Mouse (Mus musculus) forebrain, embryonic 12.5 days (tissue): ENCODE data around the gene Pcsk4. TPM values are rescaled to one million over a fixed set of nuclear protein-coding genes. Genes with fewer than 3 reads are reported as not detected.

Source experiments
- ATAC-seq: fragments of 200-750 bp; cut with Nextera tagmentation; 2 replicates; pipeline ENCODE4 v1.8.0; 2017; ENCODE audit warnings: moderate TSS enrichment; ENCODE audit not compliant: low FRiP score
- H3K27ac ChIP-seq: fragments of 300-500 bp; sonication (generic); 2 replicates; pipeline ENCODE4 v1.5.1; 2016; ENCODE audit warnings: mild to moderate bottlenecking
- H3K27me3 ChIP-seq: fragments of 300-500 bp; sonication (generic); 2 replicates; pipeline ENCODE4 v1.6.1; 2016; ENCODE audit warnings: mild to moderate bottlenecking
- H3K36me3 ChIP-seq: fragments of 300-500 bp; sonication (generic); replicated peaks from 2 replicates; pipeline ENCODE4 v1.6.1; 2016; ENCODE audit warnings: mild to moderate bottlenecking
- H3K4me1 ChIP-seq: fragments of 300-500 bp; sonication (generic); 2 replicates; pipeline ENCODE4 v1.6.1; 2016
- H3K4me2 ChIP-seq: fragments of 300-500 bp; sonication (generic); 2 replicates; pipeline ENCODE4 v1.6.1; 2016; ENCODE audit warnings: mild to moderate bottlenecking, moderate library complexity
- H3K4me3 ChIP-seq: fragments of 300-500 bp; sonication (generic); replicated peaks from 2 replicates; pipeline ENCODE4 v1.5.1; 2016; ENCODE audit warnings: mild to moderate bottlenecking
- H3K9ac ChIP-seq: fragments of 300-500 bp; sonication (generic); 2 replicates; pipeline ENCODE4 v1.6.1; 2016; ENCODE audit warnings: mild to moderate bottlenecking
- H3K9me3 ChIP-seq: fragments of 300-500 bp; sonication (generic); 2 replicates; pipeline ENCODE4 v1.6.1; 2016
- WGBS: fragments of 180-500 bp; shearing (Covaris S2); methylation state at CpG from one replicate; pipeline ENCODE4 v1.1.7; 2016; 5-methylcytosine and 5-hydroxymethylcytosine counted together
- polyA plus RNA-seq: library from polyadenylated mRNA; unstranded; fragments of >200 nt; fragmentation: Nextera tagmentation; extraction: Ambion mirVana; gene quantifications from 2 replicates; pipeline ENCODE4 v1.2.1, GENCODE M21; 2016

The Pcsk4 gene
- polyA plus RNA-seq = 3.7 and 3.8 TPM in 2 replicates

GRCm38 (mm10) chr10:80329273-80330081 lies at the start of gene Pcsk4, which contains the start of gene Reep6:
Gene Pcsk4 (minus strand): TSS chr10:80329498.
Gene Reep6 (plus strand): TSS chr10:80329953.
- H3K36me3 ChIP-seq = no peaks in the 10 kb centered on the region
- peak within 1 kb of the TSS; percentile 47 for H3K9ac ChIP-seq
- no peak within 1 kb of the TSS for H3K27ac ChIP-seq
- peaks cover 20% of the 10 kb centered on the region for H3K4me1 ChIP-seq
- no peaks in the 10 kb centered on the region for H3K9me3 ChIP-seq
- peak; percentile 96 for ATAC-seq
- H3K27me3 ChIP-seq = peaks cover 40% of the 10 kb centered on the region
- peak within 1 kb of the TSS; percentile 83 for H3K4me2 ChIP-seq
- 5% methylated on average over 36 of the region's 36 CpGs for WGBS
- H3K4me3 ChIP-seq = peak within 1 kb of the TSS; percentile 47

GRCm38 (mm10) chr10:80377716-80378115 lies 48.4 kb upstream of the Pcsk4 start:
- no peak overlapping the region for H3K4me3 ChIP-seq
- H3K9me3 ChIP-seq = no peaks in the 10 kb centered on the region
- WGBS = 48% methylated on average over 10 of the region's 10 CpGs
- peaks cover 2% of the 10 kb centered on the region for H3K27me3 ChIP-seq
- peaks cover 34% of the 10 kb centered on the region for H3K36me3 ChIP-seq
- ATAC-seq = no peak
- no peak overlapping the region for H3K4me2 ChIP-seq
- no peak overlapping the region for H3K27ac ChIP-seq
- no peak overlapping the region for H3K9ac ChIP-seq
- H3K4me1 ChIP-seq = peaks cover 7% of the 10 kb centered on the region; the same call in 1 of the 2 replicates

GRCm38 (mm10) chr10:80376160-80376559 lies 46.9 kb upstream of the Pcsk4 start:
- H3K4me3 ChIP-seq = no peak overlapping the region
- peaks cover 19% of the 10 kb centered on the region for H3K36me3 ChIP-seq
- no peak; the same call in 1 of the 2 replicates for ATAC-seq
- H3K4me2 ChIP-seq = no peak overlapping the region
- peaks cover 17% of the 10 kb centered on the region for H3K4me1 ChIP-seq
- no peak overlapping the region for H3K9ac ChIP-seq
- no peaks in the 10 kb centered on the region for H3K9me3 ChIP-seq
- H3K27ac ChIP-seq = no peak overlapping the region
- peaks cover 9% of the 10 kb centered on the region for H3K27me3 ChIP-seq
- WGBS = 1% methylated on average over 7 of the region's 7 CpGs

GRCm38 (mm10) chr10:80374063-80374462 lies 44.8 kb upstream of the Pcsk4 start:
- H3K27me3 ChIP-seq = peaks cover 12% of the 10 kb centered on the region
- peaks cover 14% of the 10 kb centered on the region for H3K4me1 ChIP-seq
- no peak overlapping the region for H3K27ac ChIP-seq
- H3K4me2 ChIP-seq = no peak overlapping the region
- no peak overlapping the region for H3K9ac ChIP-seq
- ATAC-seq = no peak
- WGBS = 16% methylated on average over 6 of the region's 6 CpGs
- no peaks in the 10 kb centered on the region for H3K9me3 ChIP-seq
- no peak overlapping the region for H3K4me3 ChIP-seq
- H3K36me3 ChIP-seq = 0 out of 2 replicates have a peak, but pooled peaks cover under 1% of the 10 kb centered on the region

GRCm38 (mm10) chr10:80372706-80373105 lies 43.4 kb upstream of the Pcsk4 start:
- H3K9me3 ChIP-seq = 0 out of 2 replicates have a peak, but pooled peaks cover 5% of the 10 kb centered on the region
- no peak overlapping the region for H3K4me2 ChIP-seq
- H3K9ac ChIP-seq = no peak overlapping the region
- H3K27me3 ChIP-seq = peaks cover 16% of the 10 kb centered on the region
- H3K36me3 ChIP-seq = no peaks in the 10 kb centered on the region
- ATAC-seq = no peak
- H3K27ac ChIP-seq = no peak overlapping the region
- WGBS = 81% methylated on average over 6 of the region's 6 CpGs
- H3K4me1 ChIP-seq = peaks cover 14% of the 10 kb centered on the region
- H3K4me3 ChIP-seq = no peak overlapping the region

GRCm38 (mm10) chr10:80371983-80372382 lies 42.7 kb upstream of the Pcsk4 start:
- Histone ChIP-seq H3K27ac (peak overlapping the region; percentile 27; the same call in 1 of the 2 replicates), H3K9ac (peak overlapping the region; percentile 40; the same call in 1 of the 2 replicates), H3K4me2 (peak overlapping the region; percentile 32), H3K36me3 (no peaks in the 10 kb centered on the region), H3K4me3 (peak overlapping the region; percentile 14; the same call in 1 of the 2 replicates), H3K9me3 (0 out of 2 replicates have a peak, but pooled peaks cover 5% of the 10 kb centered on the region), H3K4me1 (peaks cover 14% of the 10 kb centered on the region), H3K27me3 (peaks cover 24% of the 10 kb centered on the region)
- 53% methylated on average over 9 of the region's 9 CpGs for WGBS
- no peak for ATAC-seq

GRCm38 (mm10) chr10:80371411-80371966 lies 42.2 kb upstream of the Pcsk4 start:
- Histone ChIP-seq H3K27ac (peak overlapping the region; percentile 27; the same call in 1 of the 2 replicates), H3K4me1 (peaks cover 14% of the 10 kb centered on the region), H3K9ac (peak overlapping the region; percentile 40; the same call in 1 of the 2 replicates), H3K27me3 (peaks cover 29% of the 10 kb centered on the region), H3K4me3 (peak overlapping the region; percentile 14), H3K9me3 (0 out of 2 replicates have a peak, but pooled peaks cover 5% of the 10 kb centered on the region), H3K36me3 (no peaks in the 10 kb centered on the region), H3K4me2 (peak overlapping the region; percentile 32)
- WGBS = 3% methylated on average over 11 of the region's 12 CpGs
- peak; percentile 78 for ATAC-seq

GRCm38 (mm10) chr10:80369995-80370747 lies 40.9 kb upstream of the Pcsk4 start:
- WGBS = 84% methylated on average over 21 of the region's 21 CpGs
- Histone ChIP-seq H3K27ac (no peak overlapping the region), H3K4me3 (no peak overlapping the region), H3K4me2 (no peak overlapping the region), H3K27me3 (peaks cover 30% of the 10 kb centered on the region), H3K9me3 (0 out of 2 replicates have a peak, but pooled peaks cover 5% of the 10 kb centered on the region), H3K9ac (no peak overlapping the region), H3K4me1 (peaks cover 14% of the 10 kb centered on the region), H3K36me3 (no peaks in the 10 kb centered on the region)
- ATAC-seq = no peak

GRCm38 (mm10) chr10:80368392-80368791 lies 39.1 kb upstream of the Pcsk4 start:
- 92% methylated on average over 6 of the region's 6 CpGs for WGBS
- Histone ChIP-seq H3K36me3 (no peaks in the 10 kb centered on the region), H3K4me1 (peaks cover 21% of the 10 kb centered on the region), H3K4me3 (no peak overlapping the region), H3K27me3 (peaks cover 47% of the 10 kb centered on the region), H3K27ac (no peak overlapping the region), H3K9ac (no peak overlapping the region; the same call in 1 of the 2 replicates), H3K4me2 (no peak overlapping the region), H3K9me3 (0 out of 2 replicates have a peak, but pooled peaks cover 5% of the 10 kb centered on the region)
- ATAC-seq = no peak

- no peak overlapping the region for H3K4me3 ChIP-seq
- peaks cover 49% of the 10 kb centered on the region for H3K27me3 ChIP-seq
- H3K9me3 ChIP-seq = 0 out of 2 replicates have a peak, but pooled peaks cover 5% of the 10 kb centered on the region
- H3K36me3 ChIP-seq = no peaks in the 10 kb centered on the region
- ATAC-seq = no peak
- H3K27ac ChIP-seq = no peak overlapping the region
- 64% methylated on average over 5 of the region's 5 CpGs for WGBS
- H3K4me1 ChIP-seq = peaks cover 21% of the 10 kb centered on the region
- no peak overlapping the region for H3K9ac ChIP-seq
- H3K4me2 ChIP-seq = no peak overlapping the region
These were observed 38.7 kb upstream of the Pcsk4 start for GRCm38 (mm10) chr10:80367954-80368353.

- no peak for ATAC-seq
- WGBS = 70% methylated on average over 6 of the region's 6 CpGs
These were observed 36.4 kb upstream of the Pcsk4 start for GRCm38 (mm10) chr10:80365736-80366135.

More at GRCm38 (mm10) chr10:80365736-80366135, 36.4 kb upstream of the Pcsk4 start:
- Histone ChIP-seq H3K4me3 (no peak overlapping the region), H3K27me3 (peaks cover 49% of the 10 kb centered on the region), H3K4me2 (no peak overlapping the region), H3K9ac (no peak overlapping the region), H3K36me3 (no peaks in the 10 kb centered on the region), H3K27ac (no peak overlapping the region), H3K4me1 (peaks cover 7% of the 10 kb centered on the region), H3K9me3 (0 out of 2 replicates have a peak, but pooled peaks cover 8% of the 10 kb centered on the region)
